Mouse (Mus musculus) stomach, postnatal 0 days (tissue): ENCODE data around the gene Rnd1. TPM values are rescaled to one million over a fixed set of nuclear protein-coding genes. Genes with fewer than 3 reads are reported as not detected.

ENCODE experiments used
- ATAC-seq: fragments of 200-750 bp; cut with Nextera tagmentation; 2 replicates; pipeline ENCODE4 v1.8.0; 2017; ENCODE audit not compliant: low FRiP score, low TSS enrichment
- DNase-seq: peaks from one replicate; pipeline ENCODE4 v3.0.0-alpha.2; 2016; ENCODE audit warnings: low spot score
- H3K27ac ChIP-seq: fragments of 300-500 bp; sonication (generic); replicated peaks from 2 replicates; pipeline ENCODE4 v1.5.1; 2014; ENCODE audit warnings: mild to moderate bottlenecking, control low read depth
- H3K27me3 ChIP-seq: fragments of 300-500 bp; sonication (generic); 2 replicates; pipeline ENCODE4 v1.6.1; 2014; ENCODE audit warnings: low read length; ENCODE audit not compliant: control insufficient read depth, insufficient read depth
- H3K36me3 ChIP-seq: fragments of 300-500 bp; sonication (generic); 2 replicates; pipeline ENCODE4 v1.6.1; 2014; ENCODE audit warnings: low read length, mixed read lengths; ENCODE audit not compliant: control insufficient read depth, insufficient read depth
- H3K4me1 ChIP-seq: fragments of 300-500 bp; sonication (generic); replicated peaks from 2 replicates; pipeline ENCODE4 v1.6.1; 2014; ENCODE audit warnings: antibody characterized with exemption; ENCODE audit not compliant: control insufficient read depth, insufficient read depth
- H3K4me2 ChIP-seq: fragments of 300-500 bp; sonication (generic); replicated peaks from 2 replicates; pipeline ENCODE4 v1.6.1; 2014; ENCODE audit warnings: low read depth, mild to moderate bottlenecking, control low read depth, moderate library complexity
- H3K4me3 ChIP-seq: fragments of 300-500 bp; sonication (generic); 2 replicates; pipeline ENCODE4 v1.5.1; 2014; ENCODE audit warnings: low read depth, low read length, control low read depth
- H3K9ac ChIP-seq: fragments of 300-500 bp; sonication (generic); 2 replicates; pipeline ENCODE4 v1.6.1; 2014; ENCODE audit warnings: mild to moderate bottlenecking, low read length, control low read depth, mixed read lengths
- H3K9me3 ChIP-seq: fragments of 300-500 bp; sonication (generic); 2 replicates; pipeline ENCODE4 v1.6.1; 2016; ENCODE audit warnings: low read length; ENCODE audit not compliant: control insufficient read depth
- CTCF ChIP-seq: IDR thresholded peaks from 2 replicates; pipeline ENCODE4 v1.5.1; 2016; ENCODE audit warnings: antibody characterized with exemption, low read depth, mild to moderate bottlenecking, moderate library complexity
- EP300 ChIP-seq: optimal IDR thresholded peaks from 2 replicates; pipeline ENCODE3; 2016; ENCODE audit warnings: antibody characterized with exemption
- WGBS: fragments of 180-500 bp; shearing (Covaris S2); extraction: QIAGEN DNeasy Blood & Tissue Kit; methylation state at CpG from one replicate; pipeline ENCODE4 v1.1.7; 2014; 5-methylcytosine and 5-hydroxymethylcytosine counted together
- polyA plus RNA-seq: library from polyadenylated mRNA; unstranded; fragments of >200 nt; fragmentation: Nextera tagmentation; extraction: Ambion mirVana; gene quantifications from 2 replicates; pipeline ENCODE4 v1.2.1, GENCODE M21; 2015

The Rnd1 gene
- polyA plus RNA-seq, 1 experiment from 2014 or later = 0.35 TPM

- WGBS = 88% methylated on average over 12 of the region's 12 CpGs
These were observed 32.9 kb downstream of the Rnd1 start for GRCm38 (mm10) chr15:98644406-98644805.

GRCm38 (mm10) chr15:98640157-98640556 lies 37.1 kb downstream of the Rnd1 start:
- H3K36me3 ChIP-seq = peaks cover 15% of the 10 kb centered on the region
- TF ChIP-seq CTCF = no peak
- no peak for TF ChIP-seq EP300

More at GRCm38 (mm10) chr15:98644406-98644805, 32.9 kb downstream of the Rnd1 start:
- Histone ChIP-seq H3K9ac (no peak overlapping the region), H3K9me3 (no peaks in the 10 kb centered on the region), H3K4me2 (no peak overlapping the region), H3K4me1 (no peaks in the 10 kb centered on the region), H3K4me3 (no peak overlapping the region), H3K27me3 (no peaks in the 10 kb centered on the region), H3K27ac (no peak overlapping the region), H3K36me3 (peaks cover 45% of the 10 kb centered on the region)
- no peak for DNase-seq
- no peak for TF ChIP-seq EP300
- no peak for TF ChIP-seq CTCF
- no peak for ATAC-seq

GRCm38 (mm10) chr15:98637155-98637554 lies 40.1 kb downstream of the Rnd1 start:
- Histone ChIP-seq H3K9ac (no peak overlapping the region), H3K36me3 (0 out of 2 replicates have a peak, but pooled peaks cover 5% of the 10 kb centered on the region), H3K9me3 (no peaks in the 10 kb centered on the region), H3K4me2 (no peak overlapping the region), H3K4me1 (no peaks in the 10 kb centered on the region), H3K27ac (no peak overlapping the region), H3K27me3 (no peaks in the 10 kb centered on the region), H3K4me3 (no peak overlapping the region)
- WGBS = 54% methylated on average over 3 of the region's 3 CpGs
- TF ChIP-seq EP300 (no peak), CTCF (no peak)
- ATAC-seq = no peak
- no peak for DNase-seq

More at GRCm38 (mm10) chr15:98640157-98640556, 37.1 kb downstream of the Rnd1 start:
- ATAC-seq (peak; percentile 89), DNase-seq (peak; percentile 88)
- no peaks in the 10 kb centered on the region for H3K27me3 ChIP-seq
- no peak overlapping the region for H3K4me3 ChIP-seq
- no peak overlapping the region for H3K4me2 ChIP-seq
- H3K9ac ChIP-seq = no peak overlapping the region
- no peak overlapping the region; the same call in 1 of the 2 replicates for H3K27ac ChIP-seq
- 38% methylated on average over 8 of the region's 8 CpGs for WGBS
- H3K9me3 ChIP-seq = no peaks in the 10 kb centered on the region
- no peaks in the 10 kb centered on the region for H3K4me1 ChIP-seq

GRCm38 (mm10) chr15:98636517-98636916 lies 40.7 kb downstream of the Rnd1 start:
- no peak for ATAC-seq
- no peak for DNase-seq
- Histone ChIP-seq H3K4me3 (no peak overlapping the region), H3K4me2 (no peak overlapping the region), H3K9me3 (no peaks in the 10 kb centered on the region), H3K27me3 (no peaks in the 10 kb centered on the region), H3K9ac (no peak overlapping the region), H3K27ac (no peak overlapping the region), H3K36me3 (no peaks in the 10 kb centered on the region), H3K4me1 (peaks cover 4% of the 10 kb centered on the region)
- 59% methylated on average over 5 of the region's 5 CpGs for WGBS
- TF ChIP-seq CTCF (no peak), EP300 (no peak)

- 12% methylated on average over 21 of the region's 21 CpGs for WGBS
- no peak for DNase-seq
- no peak overlapping the region; the same call in 1 of the 2 replicates for H3K27ac ChIP-seq
- H3K27me3 ChIP-seq = no peaks in the 10 kb centered on the region
- H3K4me2 ChIP-seq = peak overlapping the region; percentile 96
- peak overlapping the region; percentile 79 for H3K9ac ChIP-seq
- no peaks in the 10 kb centered on the region for H3K9me3 ChIP-seq
- no peak for ATAC-seq
- TF ChIP-seq EP300 (no peak), CTCF (peak; percentile 6; the same call in 1 of the 2 replicates)
- peaks cover 4% of the 10 kb centered on the region for H3K4me1 ChIP-seq
- H3K4me3 ChIP-seq = peak overlapping the region; percentile 81
- no peaks in the 10 kb centered on the region for H3K36me3 ChIP-seq
These were observed 41.9 kb downstream of the Rnd1 start for GRCm38 (mm10) chr15:98635291-98635841.

GRCm38 (mm10) chr15:98634541-98635081 lies 42.6 kb downstream of the Rnd1 start:
- no peaks in the 10 kb centered on the region for H3K9me3 ChIP-seq
- H3K4me1 ChIP-seq = peaks cover 4% of the 10 kb centered on the region
- peak overlapping the region; percentile 79 for H3K9ac ChIP-seq
- H3K36me3 ChIP-seq = no peaks in the 10 kb centered on the region
- H3K4me3 ChIP-seq = peak overlapping the region; percentile 81
- H3K27ac ChIP-seq = peak overlapping the region; percentile 82
- TF ChIP-seq CTCF = no peak
- no peak for TF ChIP-seq EP300
- peak; percentile 39; the same call in 1 of the 2 replicates for ATAC-seq
- DNase-seq = peak; percentile 80
- no peaks in the 10 kb centered on the region for H3K27me3 ChIP-seq
- under 1% methylated on average over 29 of the region's 65 CpGs for WGBS
- peak overlapping the region; percentile 96 for H3K4me2 ChIP-seq
